Mouse (Mus musculus) A20 (cell line): ENCODE data around the gene Sdk2.

Source experiments
- DNase-seq: peaks from one replicate; pipeline ENCODE4 v3.0.0-alpha.2; 2011; ENCODE audit warnings: low read depth, low spot score

The Sdk2 gene

DNA sequence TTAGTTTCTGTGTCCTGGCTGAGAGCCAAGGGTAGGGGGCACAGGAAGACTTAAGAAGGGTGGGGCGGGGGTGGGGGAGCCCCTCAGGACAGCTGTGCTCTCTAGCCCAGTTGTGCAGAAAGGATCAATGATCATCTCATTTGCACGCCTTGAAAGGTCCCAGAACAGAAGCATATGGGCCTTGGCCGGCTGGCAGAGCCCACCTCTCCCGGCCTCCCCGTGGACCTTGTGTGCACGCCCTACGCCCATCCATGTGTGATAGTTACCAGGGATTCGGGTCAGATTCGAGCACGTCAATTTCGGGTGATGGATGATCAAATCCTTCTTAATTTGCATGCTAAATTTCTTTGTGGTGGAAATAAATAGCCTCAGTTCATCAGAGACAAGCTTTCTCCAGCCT lies 136.7 kb downstream of the Sdk2 start:
- no peak for DNase-seq

DNA sequence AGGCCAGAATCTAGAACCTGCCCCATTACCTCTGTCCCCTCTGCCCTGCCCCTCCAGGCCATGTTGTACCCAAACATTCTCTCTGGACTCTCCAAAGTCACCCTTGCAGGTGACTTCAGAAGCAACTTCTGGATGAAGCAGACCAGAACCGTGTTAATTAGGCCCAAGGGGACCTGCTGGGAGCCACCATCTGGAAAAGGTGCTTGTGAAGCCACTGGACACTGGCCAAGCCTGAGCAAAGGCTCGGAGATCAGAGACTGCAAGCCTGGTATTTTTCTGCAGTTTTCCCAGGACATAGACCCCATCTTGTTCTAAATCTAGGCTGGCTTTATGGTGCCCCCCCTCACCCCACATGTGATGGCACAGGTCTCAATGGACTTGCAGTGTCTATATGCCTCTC lies 138.0 kb downstream of the Sdk2 start:
- DNase-seq = no peak

- no peak for DNase-seq
Observed at GRCm38 (mm10) chr11:113928291-113928690, 138.6 kb downstream of the Sdk2 start.

- no peak for DNase-seq
Observed at GRCm38 (mm10) chr11:113927826-113928225, 139.0 kb downstream of the Sdk2 start.

DNA sequence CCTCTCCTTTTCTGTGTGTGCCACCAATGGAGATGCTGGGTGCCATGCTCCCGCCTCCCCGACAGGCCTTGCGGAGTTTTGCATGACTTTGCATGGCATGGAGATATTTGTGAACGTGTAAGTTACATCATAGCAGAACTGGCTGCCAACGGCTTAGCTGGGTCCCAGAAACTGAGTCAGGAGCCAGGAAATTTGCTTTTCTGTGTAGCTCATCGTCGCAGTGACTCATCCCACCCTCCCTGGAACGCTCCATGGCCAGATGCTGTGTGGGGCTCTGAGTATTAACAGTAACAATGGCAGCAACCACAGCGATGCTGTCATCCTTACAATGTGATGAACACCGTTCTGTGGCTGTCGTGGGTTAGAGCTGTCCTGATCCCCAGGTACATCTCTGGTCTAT lies 139.6 kb downstream of the Sdk2 start:
- no peak for DNase-seq

DNA sequence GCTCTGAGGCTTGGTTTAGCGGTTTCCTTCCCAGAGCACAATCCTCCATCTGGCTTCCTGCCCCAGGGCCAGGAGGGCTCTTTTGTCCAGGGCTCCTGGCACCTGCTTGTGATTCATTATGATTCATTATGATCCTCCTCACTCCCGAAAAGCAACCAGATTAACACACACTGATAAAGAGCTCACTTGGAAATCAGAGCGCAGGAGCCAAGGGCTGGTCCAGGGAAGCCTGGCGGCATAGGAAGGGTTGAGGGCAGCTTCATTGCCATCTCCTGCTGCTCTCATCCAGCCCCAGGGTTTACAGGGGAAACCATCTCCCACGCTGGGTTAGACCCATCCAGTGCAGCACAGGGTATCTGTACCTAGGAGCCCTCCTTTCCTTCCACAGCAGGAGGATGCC lies 143.7 kb downstream of the Sdk2 start:
- DNase-seq = no peak

DNA sequence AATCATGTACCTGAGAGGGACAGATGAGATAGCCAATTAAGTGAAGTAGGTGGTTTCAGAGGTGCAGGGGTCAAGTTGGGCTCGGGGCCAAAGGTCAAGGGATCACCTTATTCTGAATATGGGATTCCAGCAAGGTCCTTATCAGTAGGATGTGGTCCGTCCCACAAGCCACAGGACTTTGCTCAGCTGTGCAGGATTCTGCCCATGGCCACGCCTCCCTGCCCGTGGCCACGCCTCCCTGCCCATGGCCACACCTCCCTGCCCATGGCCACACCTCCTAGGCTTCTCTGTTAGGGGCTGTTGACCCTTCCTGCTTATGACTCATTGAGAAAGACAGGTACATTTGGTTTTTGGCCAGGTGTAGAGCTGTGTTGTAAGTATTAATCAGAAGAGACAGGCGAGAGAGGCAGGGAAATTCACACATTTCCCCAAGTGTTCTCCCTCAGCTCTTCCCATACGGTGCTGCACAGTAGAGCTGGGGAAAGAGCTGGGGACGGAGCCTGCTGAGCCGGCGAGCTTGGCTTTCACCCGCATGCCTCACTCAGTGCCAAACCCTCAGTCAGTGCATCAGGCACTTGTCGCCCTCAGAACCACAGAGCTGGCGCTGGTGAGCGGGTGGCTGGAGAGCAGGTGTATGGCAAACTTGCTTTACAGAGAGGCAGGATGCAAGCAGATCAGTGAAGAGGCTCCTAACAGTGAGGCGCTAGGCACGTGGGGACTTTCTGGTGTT lies 163.6 kb downstream of the Sdk2 start:
- DNase-seq = no peak

- no peak for DNase-seq
Observed at GRCm38 (mm10) chr11:113901906-113902305, 164.9 kb downstream of the Sdk2 start.

DNA sequence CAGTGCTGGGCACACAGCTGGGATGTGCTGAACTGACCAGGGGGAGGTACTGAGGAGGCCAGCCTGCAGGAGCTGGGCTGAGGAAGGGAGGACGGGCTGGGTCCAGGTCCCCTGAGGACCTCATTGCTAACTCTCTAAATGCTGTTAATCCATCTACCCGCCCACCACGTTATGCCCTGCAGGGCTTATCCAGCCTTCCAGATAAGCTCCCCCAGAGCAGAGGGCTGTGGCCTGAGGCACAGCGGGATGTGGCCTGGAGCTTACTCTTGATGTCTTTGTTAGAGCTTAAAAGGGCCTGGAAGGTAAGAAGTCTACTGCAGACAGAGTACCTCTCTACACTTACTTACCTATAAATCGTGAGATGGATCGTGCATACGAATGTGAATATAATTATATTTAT lies 168.2 kb downstream of the Sdk2 start:
- DNase-seq = no peak

DNA sequence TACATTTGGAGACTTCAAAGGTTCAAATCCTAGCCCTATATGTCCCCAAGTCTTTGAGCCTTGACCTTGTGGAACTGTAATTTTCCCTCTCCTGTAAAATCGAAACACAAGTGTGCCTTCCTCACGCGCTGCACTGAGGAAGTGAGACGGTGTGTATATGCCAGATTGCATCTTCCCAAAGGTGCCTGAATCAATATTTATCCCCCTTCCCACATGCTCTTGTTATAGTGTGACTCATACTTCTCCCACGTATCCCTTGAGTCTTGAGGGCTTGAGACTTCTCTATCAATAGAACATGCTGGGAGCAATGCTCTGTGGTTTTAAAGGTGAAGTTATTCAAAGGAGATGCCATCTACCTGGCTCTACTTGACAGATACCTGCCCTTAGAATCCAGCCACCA lies 170.8 kb downstream of the Sdk2 start:
- DNase-seq = no peak

DNA sequence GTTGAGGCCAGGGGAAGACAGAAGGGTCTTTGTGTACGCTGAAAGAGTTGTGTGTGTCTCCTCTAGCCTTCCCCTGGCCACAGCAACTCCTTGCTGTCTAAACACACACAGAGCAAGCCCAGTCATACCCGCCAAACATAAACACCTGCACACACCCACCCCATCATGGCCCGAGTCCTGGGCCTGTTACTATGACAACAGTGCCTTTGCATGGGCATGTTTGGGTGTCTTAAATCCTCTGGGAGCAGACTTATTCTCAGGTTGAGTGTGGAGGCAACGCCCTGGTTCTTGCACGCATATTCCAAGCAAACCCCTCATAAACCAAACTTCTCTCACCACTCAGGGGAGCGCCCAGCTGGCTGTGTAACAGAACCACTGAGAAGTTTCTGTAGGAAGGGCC lies 173.9 kb downstream of the Sdk2 start:
- DNase-seq = no peak

- no peak for DNase-seq
Observed at GRCm38 (mm10) chr11:113892067-113892466, 174.8 kb downstream of the Sdk2 start.

- DNase-seq = no peak
Observed at GRCm38 (mm10) chr11:113888156-113888750, 178.6 kb downstream of the Sdk2 start.

DNA sequence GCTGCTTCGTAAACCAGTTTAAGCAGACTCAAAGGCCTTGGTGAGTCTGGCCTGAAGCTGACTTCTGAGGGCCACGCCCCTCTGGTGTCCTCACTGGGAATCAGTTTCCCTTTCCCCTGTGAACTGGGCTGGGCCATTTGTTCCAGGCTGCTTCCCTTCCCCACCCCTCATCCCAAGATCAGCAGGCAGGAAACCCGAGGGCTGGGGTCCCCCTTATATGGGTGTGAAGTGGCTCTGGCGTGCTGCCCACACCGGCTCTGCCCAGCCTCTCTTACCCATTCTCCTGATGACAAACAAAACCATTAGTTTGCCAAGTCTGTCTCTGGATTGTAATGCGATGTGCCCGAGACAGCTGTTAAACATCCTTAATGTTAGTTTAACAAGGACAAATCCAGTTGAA lies 180.5 kb downstream of the Sdk2 start:
- DNase-seq = no peak

DNA sequence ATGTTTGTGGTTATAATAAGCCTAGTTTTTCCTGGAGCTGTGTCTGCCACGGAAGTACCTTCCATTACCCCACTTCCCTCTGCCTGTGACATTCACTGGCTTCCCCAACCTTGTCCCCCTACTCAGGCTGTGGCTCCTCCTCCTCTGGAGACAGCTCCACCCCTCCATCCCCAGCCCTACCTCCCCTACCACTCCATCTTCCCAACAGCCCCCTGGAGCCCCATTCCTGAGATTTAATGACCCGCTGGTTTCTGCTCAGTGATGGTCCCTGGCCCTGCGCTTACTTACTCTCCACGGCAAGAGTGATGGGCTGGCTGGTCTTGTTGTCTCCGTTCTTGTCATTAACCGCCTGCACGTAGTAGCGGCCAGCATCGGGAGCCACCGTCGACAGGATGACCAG lies 181.9 kb downstream of the Sdk2 start:
- DNase-seq = no peak

GRCm38 (mm10) chr11:113883031-113883430 lies 183.8 kb downstream of the Sdk2 start:
- DNase-seq = no peak

DNA sequence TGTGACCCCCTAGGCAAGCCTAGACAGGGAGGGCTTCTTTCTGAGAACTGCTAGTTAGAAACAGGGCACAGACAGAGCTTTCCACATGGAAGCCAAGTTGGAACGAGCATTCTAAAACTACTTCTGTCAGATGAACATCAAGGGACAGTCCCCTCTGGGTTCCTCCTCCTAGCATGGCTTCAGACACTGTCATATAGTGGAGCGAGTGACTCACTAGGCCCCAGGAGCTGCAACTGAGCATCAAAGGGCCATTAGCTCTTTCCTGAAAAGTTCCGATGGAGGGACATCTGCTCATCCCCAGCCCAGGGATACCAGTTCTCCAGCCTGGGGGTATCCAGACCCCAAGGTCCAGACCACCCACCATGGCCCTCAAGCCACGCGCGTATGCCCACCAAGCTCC lies 185.0 kb downstream of the Sdk2 start:
- DNase-seq = no peak

GRCm38 (mm10) chr11:113867066-113867465 lies 199.8 kb downstream of the Sdk2 start:
- DNase-seq = no peak

- DNase-seq = peak; percentile 73
Observed at GRCm38 (mm10) chr11:113865627-113866026, 201.2 kb downstream of the Sdk2 start.

GRCm38 (mm10) chr11:113863408-113863807 lies 203.4 kb downstream of the Sdk2 start:
- DNase-seq = peak; percentile 29

- DNase-seq = no peak
Observed at GRCm38 (mm10) chr11:113855661-113856060, 211.2 kb downstream of the Sdk2 start.

GRCm38 (mm10) chr11:113851750-113852149 lies 215.1 kb downstream of the Sdk2 start:
- no peak for DNase-seq

DNA sequence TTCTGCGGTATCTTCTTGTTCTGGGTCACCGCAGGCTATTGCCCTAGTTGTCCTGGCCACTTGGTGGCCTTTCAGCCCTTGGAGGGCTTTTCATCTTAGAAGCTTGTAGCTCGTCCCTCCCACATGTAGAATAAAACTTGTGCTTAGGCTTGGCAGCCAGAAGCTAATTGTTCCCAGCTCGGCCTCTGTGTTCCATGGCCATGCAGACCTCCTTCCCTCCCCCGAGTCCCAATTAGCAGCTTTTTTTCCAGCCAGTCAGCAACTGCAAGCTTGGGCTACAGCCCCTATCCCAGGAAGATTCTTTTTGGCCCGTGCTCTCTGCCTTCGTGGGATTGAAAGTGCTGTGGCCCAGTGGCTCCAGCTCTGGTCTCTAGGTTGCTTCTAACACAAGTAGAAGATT lies 217.5 kb downstream of the Sdk2 start:
- DNase-seq = no peak

DNA sequence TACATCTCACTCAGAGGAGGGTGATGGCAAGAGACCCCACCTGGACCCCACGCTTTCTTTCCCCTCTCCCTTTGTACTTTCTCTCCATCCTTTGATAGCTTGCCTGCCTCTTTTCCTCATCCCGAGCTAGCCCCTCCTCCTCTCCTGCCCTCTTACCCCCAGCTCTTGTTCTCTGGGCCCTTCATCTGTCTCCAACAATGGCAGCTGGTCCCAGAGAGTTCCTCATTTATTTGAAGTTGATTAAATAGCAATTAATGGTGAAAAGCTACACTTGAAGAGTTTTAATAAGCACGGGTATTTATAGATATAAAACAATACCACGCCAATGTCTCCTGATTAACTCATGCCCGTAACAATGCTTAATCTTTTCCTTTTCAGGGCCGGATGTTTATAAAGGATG lies 222.9 kb downstream of the Sdk2 start:
- no peak for DNase-seq
